Mouse (Mus musculus) left cerebral cortex, postnatal 4 days (tissue): ENCODE measurements around the gene Pald1. TPM values are rescaled to one million over a fixed set of nuclear protein-coding genes. Genes with fewer than 3 reads are reported as not detected.

Experiments
- DNase-seq: peaks from one replicate; pipeline ENCODE4 v3.0.0-alpha.2; 2022
- intact Hi-C: fragments of 180-260 bp; cut with DNase I; formaldehyde crosslinking; loops from one replicate; pipeline ENCODE4 v1.15.1; 2025
- total RNA-seq, 2 experiments: library from RNA; stranded (reverse); gene quantifications; 2 replicates each; pipeline ENCODE4 v1.2.3; 2021

Pald1 gene
- total RNA-seq, 2 experiments from 2014 or later, result 22.8 to 25.8 TPM

DNA sequence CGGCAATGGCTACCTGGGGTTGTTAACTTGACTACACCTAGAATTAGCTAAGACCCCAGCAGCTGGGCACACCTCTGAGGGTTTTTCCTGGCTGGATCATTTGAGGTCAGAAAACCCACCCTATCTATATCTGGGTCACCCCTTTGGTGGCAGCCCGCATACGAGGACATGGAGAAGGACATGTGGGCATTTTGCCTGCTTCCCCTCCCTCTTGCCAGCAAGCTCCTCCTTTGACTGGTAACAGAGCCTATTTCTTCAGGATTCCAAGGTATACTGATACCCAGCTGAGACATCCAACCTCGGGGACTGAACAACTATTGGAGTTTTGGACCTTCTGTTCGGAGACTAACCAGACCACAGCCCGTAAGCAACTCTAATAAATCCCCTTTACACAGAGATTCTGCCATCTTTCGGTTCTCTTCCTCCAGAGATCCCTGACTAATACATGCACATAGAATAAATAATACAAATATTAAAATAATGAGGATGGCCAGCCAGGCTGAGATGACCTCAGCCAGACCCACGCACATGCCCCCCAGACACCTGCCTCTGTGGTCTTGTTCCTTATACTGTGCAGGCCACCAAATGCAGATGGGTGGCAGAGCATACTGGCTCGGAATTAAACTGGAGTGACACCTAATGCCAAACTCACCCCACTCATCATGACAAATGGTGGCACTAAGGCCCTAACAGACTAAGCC is 11.3 kb downstream of the Pald1 start:
- DNase-seq, result no peak
- intact Hi-C loops, result no loop called here

DNA sequence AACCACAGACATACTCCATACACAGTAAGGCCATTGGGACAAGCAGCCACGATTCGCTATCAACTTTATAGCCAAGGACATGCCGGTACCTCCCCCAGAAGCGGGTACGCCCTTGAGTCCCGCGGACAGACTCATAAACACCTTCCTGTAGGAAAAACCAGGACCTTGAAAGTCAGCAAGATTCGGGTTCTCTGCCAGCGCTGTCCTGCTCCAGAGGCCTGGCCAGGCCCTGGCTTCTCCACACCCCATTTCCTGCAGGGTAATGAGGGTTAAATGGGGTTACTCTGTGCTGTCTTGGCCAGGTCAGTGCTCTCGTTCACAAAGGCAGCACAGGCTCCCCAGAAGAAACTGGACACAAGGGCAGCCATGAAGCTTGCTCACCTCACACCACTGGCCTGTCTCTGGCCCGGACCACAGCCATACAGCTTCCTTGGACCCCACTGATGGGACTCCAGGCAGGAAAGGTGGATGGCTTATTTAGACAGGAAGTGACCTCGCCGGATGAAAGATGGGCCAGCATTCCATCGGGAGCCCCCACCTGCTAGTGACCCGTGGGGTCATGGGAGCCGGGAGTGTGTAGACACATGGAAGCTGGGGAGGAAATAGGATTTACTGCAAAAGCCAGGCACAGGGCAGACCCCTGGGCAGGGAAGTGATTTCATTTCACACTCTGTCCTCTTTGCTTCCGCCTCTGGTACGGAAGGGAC is 12.9 kb downstream of the Pald1 start:
- DNase-seq, result no peak
- intact Hi-C loops, result no loop called here

DNA sequence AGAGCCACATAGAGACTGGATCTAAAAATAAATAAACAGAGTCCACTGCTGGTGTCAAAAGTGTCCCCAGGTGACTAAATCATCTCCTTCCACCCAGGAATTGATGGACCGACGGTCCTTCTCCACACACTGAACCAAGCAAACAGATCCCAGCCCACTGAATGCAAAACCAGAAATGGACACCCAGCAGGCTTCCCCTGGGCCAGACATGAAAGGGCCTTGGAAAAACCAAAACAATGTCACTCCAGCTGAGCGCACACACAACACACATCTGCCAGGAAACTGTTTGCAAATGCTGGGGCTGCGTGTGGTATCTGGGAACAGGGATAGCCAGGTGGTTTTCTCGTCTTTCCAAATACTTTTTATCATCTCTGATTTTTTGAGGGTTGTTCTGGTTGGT is 13.6 kb downstream of the Pald1 start:
- DNase-seq, result no peak
- intact Hi-C loops, result no loop called here

DNA sequence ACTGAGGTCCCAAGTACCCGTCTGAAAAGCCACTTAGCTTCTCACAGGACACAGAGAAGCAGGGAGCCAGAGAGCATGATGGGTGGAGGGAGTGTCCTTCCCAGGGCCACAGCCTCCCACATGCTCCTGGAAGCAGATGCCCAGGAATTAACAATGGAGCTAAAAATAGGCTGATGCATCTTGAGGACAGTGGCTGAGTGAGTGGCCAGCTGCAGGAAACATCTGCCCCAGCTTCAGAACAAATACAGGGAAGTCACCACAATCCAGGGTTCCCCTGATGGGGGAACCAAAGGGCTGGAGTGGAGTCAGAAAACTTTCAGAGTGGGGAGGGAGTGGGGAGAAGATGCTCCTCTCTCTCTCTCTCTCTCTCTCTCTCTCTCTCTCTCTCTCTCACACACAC is 17.4 kb downstream of the Pald1 start:
- intact Hi-C loops, result no loop called here
- DNase-seq, result no peak

DNA sequence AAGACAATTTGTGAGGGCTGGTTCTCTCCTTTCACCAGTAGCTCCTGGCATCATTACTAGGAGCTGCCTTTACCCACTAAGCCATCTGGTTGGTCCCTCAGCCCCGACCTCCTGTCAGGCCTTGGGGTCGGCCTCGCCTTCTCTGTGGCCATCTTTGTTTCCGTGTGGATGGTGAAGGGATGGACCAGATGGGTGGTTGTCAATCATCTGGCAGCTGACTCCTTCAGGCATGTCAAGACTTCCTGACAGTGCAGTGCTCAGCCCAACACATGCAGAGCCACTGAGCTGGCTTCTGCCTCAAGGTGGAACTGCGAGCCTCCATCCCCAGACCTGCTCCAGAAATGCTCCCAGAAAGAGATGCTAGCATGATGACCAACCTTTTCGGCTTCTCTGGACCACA is 18.9 kb downstream of the Pald1 start:
- no peak for DNase-seq
- intact Hi-C loops, result no loop called here

DNA sequence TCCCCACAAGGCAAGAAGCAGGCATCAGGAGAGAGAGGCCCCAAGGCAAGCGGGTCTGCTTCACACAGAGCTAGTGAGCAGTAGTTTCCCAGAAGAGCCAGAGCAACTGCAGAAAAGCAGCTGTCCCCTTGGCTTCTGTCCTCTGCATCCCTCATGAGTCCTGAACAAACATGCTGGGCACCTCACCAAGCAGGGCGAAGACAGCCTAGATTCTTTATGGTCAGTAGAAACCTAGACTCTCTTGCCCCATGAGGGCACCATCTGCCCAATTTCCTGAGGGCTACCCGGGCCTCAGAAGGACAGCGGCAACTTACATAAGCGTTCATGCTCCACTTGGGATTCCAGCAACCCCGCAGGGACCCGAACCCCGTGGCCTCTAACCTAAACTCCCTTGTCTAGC is 20.3 kb downstream of the Pald1 start:
- DNase-seq, result peak; percentile 46
- intact Hi-C loops, result no loop called here

DNA sequence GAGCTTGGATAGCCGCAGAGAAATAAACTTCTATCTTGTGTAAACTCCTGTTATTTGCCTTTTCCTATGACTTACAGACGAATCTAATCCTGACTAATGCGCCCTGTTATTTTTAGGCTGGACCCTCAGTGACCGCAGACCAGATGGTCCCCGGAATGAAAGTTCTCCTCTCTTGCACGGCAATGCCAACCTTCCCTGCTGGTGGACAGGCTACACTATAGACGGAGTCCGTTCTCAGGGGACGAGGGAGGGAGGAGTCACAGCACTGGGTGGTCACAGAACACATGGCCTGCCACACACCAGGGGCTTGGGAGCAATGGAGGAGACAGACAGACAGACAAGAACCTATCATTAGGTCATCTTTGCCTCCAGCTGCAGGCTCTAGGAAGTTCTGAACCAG is 20.8 kb downstream of the Pald1 start:
- no peak for DNase-seq
- intact Hi-C loops, result no loop called here

DNA sequence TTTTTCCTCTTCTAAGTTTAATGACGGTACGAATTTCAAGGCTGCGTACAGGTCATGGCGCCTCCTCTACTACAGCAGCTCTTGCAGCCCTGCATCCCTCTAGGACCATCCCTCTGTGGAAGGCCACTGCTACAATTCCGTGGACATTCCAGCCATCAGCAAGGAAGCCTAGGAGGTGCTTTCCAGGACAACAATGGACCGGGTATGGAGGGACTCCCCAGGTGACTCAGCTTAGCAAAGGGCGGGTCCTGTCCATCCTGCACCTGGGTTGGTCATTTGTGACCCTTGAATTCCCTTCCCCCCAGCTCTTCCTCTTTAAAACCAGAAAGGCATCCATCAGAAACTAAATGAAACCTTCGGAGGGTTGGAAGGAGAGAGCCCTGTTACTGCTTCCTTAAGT is 22.7 kb downstream of the Pald1 start:
- intact Hi-C loops, result no loop called here
- DNase-seq, result no peak

DNA sequence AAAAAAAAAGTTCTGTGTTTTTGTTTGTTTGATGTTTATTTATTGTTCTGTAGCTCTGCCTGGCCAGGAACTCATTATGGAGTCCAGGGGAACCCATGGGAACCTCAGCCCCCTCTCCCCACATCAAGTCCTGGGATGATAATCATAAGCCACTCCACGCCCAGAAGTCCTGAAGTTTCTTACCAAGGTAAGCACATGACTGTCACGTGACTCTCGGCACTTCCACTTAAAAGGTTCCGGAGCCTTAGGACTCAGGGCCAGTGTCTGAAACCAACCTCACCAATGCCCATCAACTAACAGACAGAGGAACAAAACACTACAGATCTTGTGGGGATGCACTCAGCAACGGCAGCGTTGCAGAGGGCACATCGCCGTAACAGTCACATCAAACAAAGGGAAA is 23.9 kb downstream of the Pald1 start:
- intact Hi-C loops, result no loop called here

DNA sequence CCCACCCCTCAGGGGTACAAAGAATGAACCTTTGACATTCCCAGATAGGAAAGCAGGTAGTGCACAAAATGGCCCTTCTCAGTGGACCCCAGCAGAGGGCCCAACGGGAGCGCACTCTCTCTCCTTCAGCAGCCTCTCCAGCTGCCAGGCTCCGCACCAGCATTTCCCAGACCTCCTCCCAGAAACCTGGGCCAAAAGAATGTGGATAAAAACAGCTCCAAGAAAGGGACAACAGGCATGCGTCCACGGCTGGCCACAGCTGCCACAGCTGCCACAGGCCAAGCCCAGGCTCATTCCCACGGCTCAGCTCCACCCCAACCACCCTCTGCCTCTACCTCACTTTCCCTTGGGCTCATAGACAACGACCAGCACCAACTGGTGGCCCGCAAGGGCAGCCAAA is 25.7 kb downstream of the Pald1 start:
- DNase-seq, result no peak
- intact Hi-C loops, result no loop called here

More for the DNA sequence above, 23.9 kb downstream of the Pald1 start:
- DNase-seq, result no peak

DNA sequence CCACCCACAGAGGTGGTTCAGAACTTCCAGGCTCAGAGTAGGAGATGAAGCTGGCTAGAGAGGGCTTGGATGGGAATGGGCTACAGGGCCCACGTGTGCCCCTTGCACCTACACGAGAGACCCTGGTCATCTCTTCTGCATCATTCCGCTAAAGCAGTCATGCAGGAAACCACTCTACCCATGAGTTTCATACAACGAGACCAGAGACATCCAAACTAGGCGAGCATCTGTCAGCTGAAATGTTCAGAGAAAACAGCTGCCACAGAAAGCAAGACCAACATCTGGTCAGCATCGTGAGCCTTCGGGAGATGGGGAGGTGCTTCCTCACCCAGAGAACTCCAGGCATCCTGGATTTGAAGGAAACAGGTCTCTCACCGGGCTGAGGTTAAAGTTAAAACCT is 26.8 kb downstream of the Pald1 start:
- intact Hi-C loops, result no loop called here
- no peak for DNase-seq

DNA sequence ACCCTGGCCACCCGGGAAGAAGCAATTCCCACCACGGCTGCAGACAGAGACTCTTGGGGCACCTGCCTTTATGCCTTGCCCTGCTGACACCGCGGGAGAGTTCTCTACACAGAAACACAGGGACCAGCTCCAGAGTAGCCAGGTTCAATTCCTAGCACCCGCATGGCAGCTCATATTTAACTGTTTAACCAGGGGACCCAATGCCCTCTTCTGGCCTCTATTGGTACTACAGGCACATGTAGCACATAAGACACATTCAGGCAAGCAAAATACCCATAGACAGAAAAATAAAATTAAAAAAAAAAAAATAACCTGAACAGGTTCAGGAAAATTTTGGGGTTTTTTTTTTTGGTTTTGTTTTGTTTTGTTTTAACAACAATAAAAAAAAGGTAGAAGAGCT is 27.2 kb downstream of the Pald1 start:
- no peak for DNase-seq
- intact Hi-C loops, result no loop called here

DNA sequence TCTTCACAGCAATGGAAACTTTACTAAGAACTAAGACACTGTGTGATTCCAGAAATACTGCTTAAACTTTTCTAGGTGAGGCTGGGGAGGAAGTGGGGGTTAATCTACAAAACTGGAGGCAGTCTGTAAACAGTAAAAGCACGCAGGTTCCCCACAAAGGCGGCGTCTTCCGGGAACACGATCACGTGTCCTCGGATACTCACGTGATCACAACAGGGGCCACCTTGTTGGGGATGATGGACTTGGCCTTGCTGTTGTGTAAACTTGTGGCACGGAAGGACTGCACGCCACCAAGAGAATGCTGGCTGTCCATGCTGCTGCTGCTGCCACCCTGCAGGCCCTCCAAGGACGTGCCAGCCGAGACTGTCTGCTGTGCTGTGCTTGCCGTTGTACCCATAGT is 27.7 kb downstream of the Pald1 start:
- DNase-seq, result no peak
- intact Hi-C loops, result no loop called here

DNA sequence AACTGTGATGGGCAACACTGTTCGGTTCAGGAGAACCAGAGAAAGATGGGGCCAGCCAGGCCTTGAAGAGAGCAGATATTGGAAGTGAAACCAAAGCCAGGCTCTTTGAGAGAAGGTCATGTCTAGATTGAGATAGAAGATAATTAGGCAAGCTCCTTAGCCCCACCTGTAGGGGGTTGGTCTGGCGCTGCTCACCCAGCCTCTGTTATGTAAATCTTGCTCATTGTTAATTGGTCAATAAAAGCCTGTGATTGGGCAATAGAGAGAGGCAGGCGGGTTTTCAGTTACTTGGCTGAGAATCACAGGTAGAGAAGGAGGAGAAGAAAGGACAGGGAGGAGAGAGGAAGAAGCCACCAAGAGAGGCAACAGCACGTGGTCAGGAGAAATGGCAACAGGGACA is 32.1 kb downstream of the Pald1 start:
- no peak for DNase-seq
- intact Hi-C loops, result no loop called here

DNA sequence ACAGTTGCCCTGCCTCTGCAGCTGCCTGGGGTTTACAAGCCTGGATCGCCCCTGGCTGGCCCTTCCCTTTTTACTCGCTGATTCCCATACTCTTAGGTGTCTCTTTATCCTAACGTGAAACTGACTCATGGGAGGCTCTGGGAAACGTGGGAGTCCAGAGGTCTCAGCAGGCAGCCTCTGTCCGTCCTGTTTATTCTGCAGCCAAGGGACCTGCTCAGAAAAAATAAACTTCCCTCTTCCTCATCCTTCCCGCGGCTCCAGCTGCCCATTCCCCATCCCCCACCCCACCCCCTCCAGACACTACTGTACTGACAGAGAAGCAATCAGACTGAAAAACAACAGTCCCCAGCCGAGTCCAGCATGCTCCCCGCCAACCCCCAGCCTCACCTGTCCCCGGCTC is 37.0 kb downstream of the Pald1 start:
- intact Hi-C loops, result loop anchor here (10.0 kb wide), 1 partner anchor 308 kb away; no protein-coding TSS in a partner anchor
- DNase-seq, result no peak

DNA sequence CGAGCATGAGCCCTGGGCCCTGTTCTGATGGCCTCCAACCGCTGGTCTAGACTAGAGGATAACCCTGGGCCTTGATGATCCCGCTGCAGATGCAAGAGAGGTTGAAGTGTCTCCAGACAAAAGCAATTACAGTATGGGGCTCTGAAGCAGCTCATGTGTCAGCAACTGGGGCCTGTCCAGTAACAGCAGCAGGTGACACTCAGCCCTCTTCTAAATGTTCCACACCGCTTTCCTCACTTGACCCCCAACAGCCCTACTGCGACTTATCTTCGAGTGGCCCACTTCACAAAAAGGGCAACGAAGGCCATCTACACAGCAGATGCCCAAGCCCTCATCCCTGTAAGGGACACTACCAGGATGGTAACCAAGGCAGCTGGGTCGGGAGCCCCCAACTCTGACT is 38.2 kb downstream of the Pald1 start:
- intact Hi-C loops, result loop anchor here (10.0 kb wide), 1 partner anchor 310 kb away; no protein-coding TSS in a partner anchor
- no peak for DNase-seq

DNA sequence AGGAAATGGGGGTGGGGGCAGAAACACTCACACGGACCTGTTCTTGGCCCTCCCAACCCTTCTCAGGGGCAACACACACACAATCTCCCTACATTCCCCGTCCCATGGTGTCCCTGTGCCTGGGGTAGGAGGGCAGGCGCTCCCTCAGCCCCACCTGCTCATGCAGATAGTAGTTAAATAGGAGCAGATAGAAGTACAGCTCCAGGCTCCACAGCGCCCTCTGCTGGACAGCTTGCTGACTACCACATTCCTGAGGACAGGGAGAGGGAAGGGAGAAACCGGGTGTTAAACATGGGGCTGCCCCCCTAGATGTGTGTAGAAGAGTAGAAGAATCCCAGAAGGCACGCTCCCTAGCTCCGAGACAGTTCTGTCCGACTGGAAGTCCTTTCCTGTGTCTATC is 39.4 kb downstream of the Pald1 start:
- intact Hi-C loops, result loop anchor here (5.0 to 10.0 kb wide), 2 partner anchors 53 to 311 kb away; no protein-coding TSS in a partner anchor
- DNase-seq, result peak; percentile 70

DNA sequence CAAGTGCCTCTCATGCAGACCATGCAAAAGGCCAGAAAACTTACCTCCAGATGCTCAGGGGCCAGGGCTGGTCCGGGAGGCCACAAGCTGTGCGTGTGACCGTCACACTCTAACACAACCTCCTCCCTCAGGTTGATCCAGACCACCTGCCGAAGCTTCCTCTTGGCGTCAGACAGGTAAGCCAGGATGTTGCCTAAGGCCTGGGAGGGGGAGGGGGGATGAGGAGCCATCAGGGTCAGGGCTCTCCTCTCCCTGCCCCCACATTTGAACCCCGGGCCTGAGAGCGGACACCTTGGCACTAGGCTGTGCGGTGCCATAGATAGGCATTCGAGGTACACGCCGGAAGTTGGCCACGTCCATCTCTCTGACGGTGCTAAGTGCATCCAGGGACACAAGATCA is 40.6 kb downstream of the Pald1 start:
- intact Hi-C loops, result loop anchor here (5.0 to 10.0 kb wide), 2 partner anchors 55 to 312 kb away; no protein-coding TSS in a partner anchor
- DNase-seq, result no peak

DNA sequence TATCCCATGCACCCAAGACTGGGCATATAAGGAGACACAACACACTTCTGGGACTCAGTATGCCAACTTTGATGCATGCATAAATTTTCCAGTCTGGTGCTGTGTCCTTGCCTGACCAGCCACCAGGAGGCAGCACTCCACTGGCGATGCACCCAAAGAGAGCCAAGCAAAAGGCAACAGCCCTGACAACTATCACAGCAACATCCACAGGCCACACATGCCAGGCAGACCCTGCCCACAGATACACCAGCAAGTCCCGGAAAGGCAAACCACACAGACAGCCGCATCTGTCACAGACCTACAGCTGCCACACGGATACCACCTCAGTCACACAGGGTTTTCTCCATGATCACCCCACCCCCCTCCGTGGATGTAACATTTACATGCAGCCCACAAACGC is 41.8 kb downstream of the Pald1 start:
- intact Hi-C loops, result loop anchor here (5.0 to 10.0 kb wide), 2 partner anchors 56 to 313 kb away; no protein-coding TSS in a partner anchor
- peak; percentile 85 for DNase-seq

DNA sequence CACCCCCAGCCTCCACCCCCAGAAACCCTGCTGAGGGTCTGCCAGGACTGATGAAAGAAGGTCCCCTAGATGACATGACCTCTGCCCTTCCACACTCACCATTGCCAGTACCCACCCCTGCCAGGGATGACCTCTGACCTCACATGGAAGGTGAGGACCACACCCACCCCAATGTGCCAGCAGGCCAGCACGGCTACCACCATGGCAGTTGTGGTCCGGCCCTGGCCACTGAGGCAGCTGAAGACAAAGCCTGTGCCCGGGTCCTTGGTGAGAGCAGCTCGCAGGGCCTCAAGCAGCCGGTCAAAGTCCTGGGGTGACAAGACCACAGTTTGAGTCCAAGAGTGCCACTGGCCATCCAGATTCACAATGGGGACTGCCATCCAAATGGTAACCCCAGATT is 42.3 kb downstream of the Pald1 start:
- no peak for DNase-seq
- intact Hi-C loops, result loop anchor here (5.0 to 10.0 kb wide), 2 partner anchors 56 to 314 kb away; no protein-coding TSS in a partner anchor

DNA sequence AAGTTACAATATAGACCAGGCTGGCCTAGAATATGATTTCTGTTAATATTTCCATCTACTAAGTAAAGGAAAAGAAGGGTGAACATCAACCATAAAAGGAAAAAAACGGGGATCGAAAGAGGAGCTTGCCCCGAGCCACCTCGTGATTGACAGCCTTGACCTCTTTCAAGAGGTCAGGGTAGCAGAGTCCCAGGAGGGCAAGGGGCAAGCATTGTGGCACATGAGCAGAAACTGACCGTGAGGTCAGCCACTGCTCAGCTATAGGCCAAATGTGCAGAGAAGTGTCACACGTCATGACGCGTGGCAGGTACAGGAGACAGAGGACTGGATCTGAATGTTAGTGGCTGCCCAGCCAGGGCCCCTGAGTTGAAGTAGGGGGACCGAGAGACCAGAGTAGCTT is 43.1 kb downstream of the Pald1 start:
- intact Hi-C loops, result loop anchor here (5.0 to 10.0 kb wide), 2 partner anchors 57 to 315 kb away; no protein-coding TSS in a partner anchor
- no peak for DNase-seq

DNA sequence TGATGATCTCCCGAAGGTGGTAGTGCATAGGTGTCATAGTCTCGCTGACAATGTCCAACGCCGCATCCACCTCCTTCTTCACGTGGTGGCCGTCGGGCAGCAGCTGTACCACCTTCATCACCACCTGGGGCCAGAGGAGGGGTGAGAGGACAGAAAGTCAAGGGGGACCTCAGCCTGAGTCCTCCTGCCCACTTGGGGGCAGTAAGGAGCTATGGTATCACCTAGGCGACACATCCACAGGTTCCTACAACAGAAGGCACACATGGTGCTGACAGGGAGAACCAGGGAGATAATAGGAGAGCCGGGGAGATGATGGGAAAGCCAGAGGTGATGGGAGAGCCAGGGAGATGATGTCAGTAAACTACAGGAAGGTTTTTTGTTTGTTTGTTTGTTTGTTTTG is 44.1 kb downstream of the Pald1 start:
- no peak for DNase-seq
- intact Hi-C loops, result no loop called here
